Mouse (Mus musculus) liver, adult 2 months (tissue): ENCODE results near the gene Pdcl3. TPM values are rescaled to one million over a fixed set of nuclear protein-coding genes. Genes with fewer than 3 reads are reported as not detected.
"Not testable (repeated sequence)": the region's sequence is repeated elsewhere in the genome, so short reads cannot be mapped to it uniquely, and the experiment has no call there.

Experiments
- DNase-seq: peaks from one replicate; pipeline ENCODE4 v3.0.0-alpha.2; 2011; ENCODE audit warnings: low read depth, low spot score; ENCODE audit errors: extremely low read depth
- H3K27ac ChIP-seq: fragments of 200-500 bp; replicated peaks from 2 replicates; pipeline ENCODE4 v1.5.1; 2012; ENCODE audit warnings: low read depth, mild to moderate bottlenecking, control low read depth, inconsistent platforms, low read length; ENCODE audit not compliant: insufficient read depth
- H3K27me3 ChIP-seq: fragments of 200-500 bp; 2 replicates; pipeline ENCODE4 v1.6.1; 2012; ENCODE audit warnings: mild to moderate bottlenecking, moderate library complexity, low read length, inconsistent platforms; ENCODE audit not compliant: control insufficient read depth, insufficient read depth
- H3K36me3 ChIP-seq: fragments of 200-500 bp; 2 replicates; pipeline ENCODE4 v1.6.1; 2012; ENCODE audit warnings: low read length, inconsistent platforms; ENCODE audit not compliant: control insufficient read depth, insufficient read depth
- H3K4me1 ChIP-seq: fragments of 200-500 bp; 2 replicates; pipeline ENCODE4 v1.6.1; 2011; ENCODE audit warnings: low read length; ENCODE audit not compliant: control insufficient read depth, insufficient read depth
- H3K4me3 ChIP-seq: fragments of 200-500 bp; 2 replicates; pipeline ENCODE4 v1.5.1; 2011; ENCODE audit warnings: low read depth, mild to moderate bottlenecking, control low read depth, low read length, moderate library complexity; ENCODE audit not compliant: insufficient read depth
- H3K79me2 ChIP-seq: fragments of 200-500 bp; 2 replicates; pipeline ENCODE4 v1.6.1; 2012; ENCODE audit warnings: inconsistent platforms, mild to moderate bottlenecking, low read length, moderate library complexity; ENCODE audit not compliant: control insufficient read depth, insufficient read depth
- H3K9ac ChIP-seq: fragments of 200-500 bp; 2 replicates; pipeline ENCODE4 v1.6.1; 2012; ENCODE audit warnings: low read depth, mild to moderate bottlenecking, control low read depth, inconsistent platforms, low read length
- CTCF ChIP-seq: fragments of 200-500 bp; IDR thresholded peaks from 2 replicates; pipeline ENCODE4 v1.5.1; 2011; ENCODE audit warnings: low read depth, low read length, control low read depth
- POLR2A ChIP-seq: fragments of 200-500 bp; IDR thresholded peaks from 2 replicates; pipeline ENCODE4 v1.6.1; 2011; ENCODE audit warnings: low read length, control low read depth; ENCODE audit not compliant: insufficient read depth; ENCODE audit errors: extremely low read depth
- WGBS: fragments of 180-500 bp; shearing (Covaris S2); methylation state at CpG from one replicate; pipeline ENCODE4 v1.1.7; 2018; 5-methylcytosine and 5-hydroxymethylcytosine counted together
- polyA plus RNA-seq: library from polyadenylated mRNA; depleted of rRNA; stranded (reverse); fragments of >200 nt; gene quantifications from 2 replicates; pipeline ENCODE4 v1.2.3, GENCODE M21; 2012; rRNA removed
- total RNA-seq: library from RNA; depleted of rRNA; stranded (reverse); fragments of >200 nt; gene quantifications from 2 replicates; pipeline ENCODE4 v1.2.3, GENCODE M21; 2014; rRNA removed

Pdcl3 gene
- total and polyA plus RNA-seq, 2 experiments, result 9.5 to 19.0 TPM

- Histone ChIP-seq H3K27ac (no peak overlapping the region), H3K36me3 (no peaks in the 10 kb centered on the region), H3K27me3 (peaks cover 4% of the 10 kb centered on the region; the same call in 1 of the 2 replicates), H3K4me1 (peaks cover 7% of the 10 kb centered on the region), H3K79me2 (no peaks in the 10 kb centered on the region), H3K9ac (no peak overlapping the region), H3K4me3 (no peak overlapping the region)
- WGBS, result 88% methylated on average over 7 of the region's 7 CpGs
- no peak for TF ChIP-seq POLR2A
- no peak for TF ChIP-seq CTCF
- no peak for DNase-seq
Measured at GRCm38 (mm10) chr1:39029176-39029575, 43.8 kb downstream of the Pdcl3 start.

- peaks cover 4% of the 10 kb centered on the region; the same call in 1 of the 2 replicates for H3K27me3 ChIP-seq
- H3K79me2 ChIP-seq, result no peaks in the 10 kb centered on the region
- 8% methylated on average over 7 of the region's 7 CpGs for WGBS
- no peak for TF ChIP-seq CTCF
- no peak for TF ChIP-seq POLR2A
- no peak for DNase-seq
- H3K9ac ChIP-seq, result no peak overlapping the region
- H3K4me3 ChIP-seq, result no peak overlapping the region
- no peaks in the 10 kb centered on the region for H3K36me3 ChIP-seq
- no peak overlapping the region for H3K27ac ChIP-seq
- H3K4me1 ChIP-seq, result peaks cover 7% of the 10 kb centered on the region
Measured at GRCm38 (mm10) chr1:39030108-39030507, 44.7 kb downstream of the Pdcl3 start.

- no peak overlapping the region for H3K27ac ChIP-seq
- WGBS, result 92% methylated on average over 9 of the region's 9 CpGs
- TF ChIP-seq POLR2A (no peak), CTCF (no peak)
- DNase-seq, result no peak
- H3K4me1 ChIP-seq, result no peaks in the 10 kb centered on the region
- no peaks in the 10 kb centered on the region for H3K27me3 ChIP-seq
- no peak overlapping the region for H3K9ac ChIP-seq
- no peak overlapping the region for H3K4me3 ChIP-seq
- no peaks in the 10 kb centered on the region for H3K79me2 ChIP-seq
- no peaks in the 10 kb centered on the region for H3K36me3 ChIP-seq
Measured at GRCm38 (mm10) chr1:39035817-39036216, 50.4 kb downstream of the Pdcl3 start.

DNA sequence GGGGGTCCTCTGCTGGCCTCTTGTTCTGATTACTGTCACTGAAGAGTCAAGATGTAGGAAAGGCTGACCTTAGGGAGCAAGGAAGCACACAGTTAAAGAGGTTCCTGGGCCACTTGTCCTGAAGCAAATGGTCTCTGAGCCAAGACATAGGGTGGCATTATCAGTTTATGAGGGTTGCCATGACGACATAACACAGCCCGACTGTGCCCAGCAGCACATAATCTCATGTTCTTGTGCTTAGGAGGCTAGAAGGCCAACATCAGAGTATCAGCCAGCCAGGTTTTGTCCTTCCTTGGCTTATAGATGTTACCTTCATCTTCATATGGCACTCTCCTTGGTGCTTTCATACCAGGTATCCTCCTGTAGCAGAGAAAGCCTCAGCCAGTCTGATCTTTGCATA lies 56.8 kb downstream of the Pdcl3 start:
- Histone ChIP-seq H3K4me3 (no peak overlapping the region), H3K36me3 (no peaks in the 10 kb centered on the region), H3K9ac (no peak overlapping the region), H3K79me2 (no peaks in the 10 kb centered on the region), H3K27me3 (no peaks in the 10 kb centered on the region), H3K27ac (no peak overlapping the region), H3K4me1 (no peaks in the 10 kb centered on the region)
- no peak for TF ChIP-seq CTCF
- no peak for TF ChIP-seq POLR2A
- 74% methylated on average over 2 of the region's 2 CpGs for WGBS
- no peak for DNase-seq

DNA sequence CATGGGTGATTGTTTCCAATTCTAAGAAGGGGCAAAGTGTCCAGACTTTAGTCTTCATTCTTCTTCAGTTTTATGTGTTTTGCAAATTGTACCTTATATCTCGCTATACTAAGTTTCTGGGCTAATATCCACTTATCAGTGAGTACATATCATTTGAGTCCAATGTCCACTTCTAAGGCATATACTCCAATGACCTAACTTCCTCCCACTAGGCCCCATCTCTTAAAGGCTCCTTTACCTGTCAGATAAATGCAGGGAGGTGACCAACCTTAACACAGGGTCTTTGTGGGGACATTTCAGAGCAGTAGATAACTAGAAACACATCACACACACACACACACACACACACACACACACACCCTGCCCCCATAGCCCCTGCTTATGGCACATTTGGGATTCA lies 59.0 kb downstream of the Pdcl3 start:
- H3K9ac ChIP-seq, H3K27me3 ChIP-seq, H3K27ac ChIP-seq, DNase-seq, H3K79me2 ChIP-seq, H3K4me1 ChIP-seq, H3K36me3 ChIP-seq, H3K4me3 ChIP-seq: not testable (repeated sequence)
- 93% methylated on average over 1 of the region's 1 CpGs for WGBS

- TF ChIP-seq POLR2A, result no peak
- no peak for TF ChIP-seq CTCF
- Histone ChIP-seq H3K4me1 (no peaks in the 10 kb centered on the region), H3K27me3 (no peaks in the 10 kb centered on the region; the same call in 1 of the 2 replicates), H3K79me2 (no peaks in the 10 kb centered on the region), H3K27ac (no peak overlapping the region), H3K36me3 (no peaks in the 10 kb centered on the region), H3K9ac (no peak overlapping the region), H3K4me3 (no peak overlapping the region)
- 52% methylated on average over 7 of the region's 7 CpGs for WGBS
- no peak for DNase-seq
Measured at GRCm38 (mm10) chr1:39046689-39047088, 61.3 kb downstream of the Pdcl3 start.

Other genes starting within 250 kb of the Pdcl3 start
- gene Lonrf2, start 148.9 kb upstream of the Pdcl3 start, total RNA-seq, result not detected in 2 replicates
- not detected in 2 replicates for gene Lonrf2, start 148.9 kb upstream of the Pdcl3 start, polyA plus RNA-seq
- 0.07 and 0.09 TPM in 2 replicates for gene Chst10, start 87.4 kb upstream of the Pdcl3 start, total RNA-seq
- 0.05 and 0.07 TPM in 2 replicates for gene Chst10, start 87.4 kb upstream of the Pdcl3 start, polyA plus RNA-seq
- gene Nms, start 46.5 kb upstream of the Pdcl3 start, total RNA-seq, result not detected in 2 replicates
- gene Nms, start 46.5 kb upstream of the Pdcl3 start, polyA plus RNA-seq, result not detected in 2 replicates
- gene Npas2, start 208.1 kb downstream of the Pdcl3 start, total RNA-seq, result 0.07 TPM in 1 of 2 replicates, not detected in the other
- gene Npas2, start 208.1 kb downstream of the Pdcl3 start, polyA plus RNA-seq, result 3.7 and 5.2 TPM in 2 replicates